Mouse (Mus musculus): Measurements from ENCODE around the gene 5330417C22Rik. TPM values are rescaled to one million over a fixed set of nuclear protein-coding genes. Genes with fewer than 3 reads are reported as not detected.
A peak's percentile ranks its signal among the peaks of the same experiment; 100 is the strongest.

Gene 5330417C22Rik
- total and polyA plus RNA-seq, 2 experiments from 2014 or later = 10.7 to 17.3 TPM

GRCm38 (mm10) chr3:108567990-108568877 lies 31.9 kb upstream of the 5330417C22Rik start:
- Histone ChIP-seq H3K4me3 (ENCODE audit: low read length) (no peak overlapping the region), H3K4me1 (ENCODE audit: insufficient read depth, low read length) (0 out of 2 replicates have a peak, but pooled peaks cover under 1% of the 10 kb centered on the region), H3K27me3 (ENCODE audit: insufficient read depth, low read length) (no peaks in the 10 kb centered on the region), H3K9me3 (ENCODE audit: low read length) (no peaks in the 10 kb centered on the region), H3K4me2 (ENCODE audit: low read depth, low read length) (no peak overlapping the region), H3K9ac (replicated peaks; ENCODE audit: low read length) (no peak overlapping the region), H3K36me3 (ENCODE audit: insufficient read depth, low read length) (no peaks in the 10 kb centered on the region), H3K27ac (peak overlapping the region; percentile 64)
- peak; percentile 74 for DNase-seq (ENCODE audit: low spot score)
- ATAC-seq = peak; percentile 67
- 12% methylated on average over 15 of the region's 15 CpGs for WGBS
- no peak for TF ChIP-seq CTCF (IDR thresholded peaks at IDR 0.05; ENCODE audit: low read depth)

- WGBS = 2% methylated on average over 4 of the region's 4 CpGs
Measured at GRCm38 (mm10) chr3:108563309-108563708, 27.0 kb upstream of the 5330417C22Rik start.

GRCm38 (mm10) chr3:108562777-108563271 lies 26.5 kb upstream of the 5330417C22Rik start:
- WGBS = 10% methylated on average over 15 of the region's 15 CpGs
- H3K9ac ChIP-seq (replicated peaks; ENCODE audit: low read length) = peak overlapping the region; percentile 41; the same call in 1 of the 2 replicates
- peak overlapping the region; percentile 90 for H3K27ac ChIP-seq
- DNase-seq (ENCODE audit: low spot score) (peak; percentile 78), ATAC-seq (peak; percentile 78)
- H3K27me3 ChIP-seq (ENCODE audit: insufficient read depth, low read length) = no peaks in the 10 kb centered on the region
- H3K4me3 ChIP-seq (ENCODE audit: low read length) = peak overlapping the region; percentile 92
- H3K9me3 ChIP-seq (ENCODE audit: low read length) = no peaks in the 10 kb centered on the region
- peak overlapping the region; percentile 86 for H3K4me2 ChIP-seq (ENCODE audit: low read depth, low read length)
- peaks cover 10% of the 10 kb centered on the region for H3K4me1 ChIP-seq (ENCODE audit: insufficient read depth, low read length)
- peaks cover 8% of the 10 kb centered on the region; the same call in 1 of the 2 replicates for H3K36me3 ChIP-seq (ENCODE audit: insufficient read depth, low read length)
- TF ChIP-seq CTCF (IDR thresholded peaks at IDR 0.05; ENCODE audit: low read depth) = peak; percentile 59

More at GRCm38 (mm10) chr3:108563309-108563708, 27.0 kb upstream of the 5330417C22Rik start:
- Histone ChIP-seq H3K27me3 (ENCODE audit: insufficient read depth, low read length) (no peaks in the 10 kb centered on the region), H3K9me3 (ENCODE audit: low read length) (no peaks in the 10 kb centered on the region), H3K9ac (replicated peaks; ENCODE audit: low read length) (0 out of 2 replicates have a peak overlapping the region, but pooled peaks have one; percentile 41), H3K4me2 (ENCODE audit: low read depth, low read length) (peak overlapping the region; percentile 86), H3K4me3 (ENCODE audit: low read length) (peak overlapping the region; percentile 92), H3K27ac (peak overlapping the region; percentile 90), H3K36me3 (ENCODE audit: insufficient read depth, low read length) (peaks cover 3% of the 10 kb centered on the region; the same call in 1 of the 2 replicates), H3K4me1 (ENCODE audit: insufficient read depth, low read length) (peaks cover 10% of the 10 kb centered on the region)
- DNase-seq (ENCODE audit: low spot score) (peak; percentile 92), ATAC-seq (no peak)
- TF ChIP-seq CTCF (IDR thresholded peaks at IDR 0.05; ENCODE audit: low read depth) = peak; percentile 82

GRCm38 (mm10) chr3:108562133-108562730 lies 25.9 kb upstream of the 5330417C22Rik start, which contains the start of gene Tmem167b:
TSS of gene Tmem167b (minus strand) at chr3:108562466.
- WGBS = under 1% methylated on average over 42 of the region's 45 CpGs
- H3K36me3 ChIP-seq (ENCODE audit: insufficient read depth, low read length) = peaks cover 13% of the 10 kb centered on the region; the same call in 1 of the 2 replicates
- peak within 1 kb of the TSS; percentile 92 for H3K4me3 ChIP-seq (ENCODE audit: low read length)
- no peaks in the 10 kb centered on the region for H3K9me3 ChIP-seq (ENCODE audit: low read length)
- TF ChIP-seq CTCF (IDR thresholded peaks at IDR 0.05; ENCODE audit: low read depth) = peak; percentile 32; the same call in 1 of the 2 replicates
- peak within 1 kb of the TSS; percentile 74 for H3K9ac ChIP-seq (replicated peaks; ENCODE audit: low read length)
- peak within 1 kb of the TSS; percentile 90 for H3K27ac ChIP-seq
- peak within 1 kb of the TSS; percentile 86 for H3K4me2 ChIP-seq (ENCODE audit: low read depth, low read length)
- H3K4me1 ChIP-seq (ENCODE audit: insufficient read depth, low read length) = peaks cover 10% of the 10 kb centered on the region
- peak; percentile 100 for DNase-seq (ENCODE audit: low spot score)
- ATAC-seq = peak; percentile 99
- no peaks in the 10 kb centered on the region for H3K27me3 ChIP-seq (ENCODE audit: insufficient read depth, low read length)

- ATAC-seq = no peak
- no peak overlapping the region for H3K9ac ChIP-seq (replicated peaks; ENCODE audit: low read length)
- no peak for TF ChIP-seq CTCF (IDR thresholded peaks at IDR 0.05; ENCODE audit: low read depth)
- peaks cover 7% of the 10 kb centered on the region for H3K4me1 ChIP-seq (ENCODE audit: insufficient read depth, low read length)
- H3K27me3 ChIP-seq (ENCODE audit: insufficient read depth, low read length) = no peaks in the 10 kb centered on the region
- WGBS = 95% methylated on average over 4 of the region's 4 CpGs
- peaks cover 18% of the 10 kb centered on the region; the same call in 1 of the 2 replicates for H3K36me3 ChIP-seq (ENCODE audit: insufficient read depth, low read length)
- no peak overlapping the region for H3K27ac ChIP-seq
- H3K4me2 ChIP-seq (ENCODE audit: low read depth, low read length) = no peak overlapping the region
- no peak for DNase-seq (ENCODE audit: low spot score)
- no peaks in the 10 kb centered on the region for H3K9me3 ChIP-seq (ENCODE audit: low read length)
- H3K4me3 ChIP-seq (ENCODE audit: low read length) = no peak overlapping the region
Measured at GRCm38 (mm10) chr3:108557888-108558287, 21.6 kb upstream of the 5330417C22Rik start.

GRCm38 (mm10) chr3:108554587-108555312 lies 18.4 kb upstream of the 5330417C22Rik start:
- DNase-seq (ENCODE audit: low spot score) (peak; percentile 99), ATAC-seq (peak; percentile 97)
- H3K9ac ChIP-seq (replicated peaks; ENCODE audit: low read length) = peak overlapping the region; percentile 94
- peaks cover 18% of the 10 kb centered on the region; the same call in 1 of the 2 replicates for H3K36me3 ChIP-seq (ENCODE audit: insufficient read depth, low read length)
- no peaks in the 10 kb centered on the region for H3K27me3 ChIP-seq (ENCODE audit: insufficient read depth, low read length)
- no peaks in the 10 kb centered on the region for H3K9me3 ChIP-seq (ENCODE audit: low read length)
- 18% methylated on average over 22 of the region's 22 CpGs for WGBS
- peak overlapping the region; percentile 91 for H3K27ac ChIP-seq
- H3K4me3 ChIP-seq (ENCODE audit: low read length) = peak overlapping the region; percentile 74
- peak; percentile 93 for TF ChIP-seq CTCF (IDR thresholded peaks at IDR 0.05; ENCODE audit: low read depth)
- peak overlapping the region; percentile 83 for H3K4me2 ChIP-seq (ENCODE audit: low read depth, low read length)
- no peaks in the 10 kb centered on the region for H3K4me1 ChIP-seq (ENCODE audit: insufficient read depth, low read length)

Measured in hindbrain, postnatal 0 days (tissue).